Mouse (Mus musculus) layer of hippocampus, adult 2 months (tissue): ENCODE data around the gene Col4a1. TPM values are rescaled to one million over a fixed set of nuclear protein-coding genes. Genes with fewer than 3 reads are reported as not detected.

Experiments
- DNase-seq, 2 experiments: peaks; one replicate each; pipeline ENCODE4 v3.0.0; 2022; ENCODE audit warnings: low spot score in 2 of 2
- H3K27ac ChIP-seq: fragments of 200-600 bp; 2 replicates; pipeline ENCODE4 v1.8.1; 2022
- H3K4me3 ChIP-seq: fragments of 200-600 bp; 2 replicates; pipeline ENCODE4 v1.8.1; 2022; ENCODE audit warnings: mild to moderate bottlenecking
- CTCF ChIP-seq: fragments of 200-600 bp; conservative IDR thresholded peaks from 2 replicates; pipeline ENCODE4 v1.8.1; 2022; ENCODE audit warnings: antibody characterized with exemption, mild to moderate bottlenecking, moderate library complexity
- total RNA-seq, 2 experiments: library from RNA; stranded (reverse); gene quantifications; 2 replicates each; pipeline ENCODE4 v1.2.3; 2021

The Col4a1 gene
- total RNA-seq, 2 experiments from 2014 or later: 52.0 to 53.6 TPM

- DNase-seq: no peak
- no peak overlapping the region for H3K4me3 ChIP-seq
- H3K27ac ChIP-seq: no peak overlapping the region
- no peak for TF ChIP-seq CTCF
Measured at GRCm38 (mm10) chr8:11182148-11182484, 130.5 kb downstream of the Col4a1 start.

GRCm38 (mm10) chr8:11181420-11182147 is 131.0 kb downstream of the Col4a1 start:
- TF ChIP-seq CTCF: no peak
- no peak overlapping the region for H3K4me3 ChIP-seq

GRCm38 (mm10) chr8:11179869-11180268 is 132.8 kb downstream of the Col4a1 start:
- Histone ChIP-seq H3K27ac (no peak overlapping the region), H3K4me3 (no peak overlapping the region)
- no peak for DNase-seq
- TF ChIP-seq CTCF: no peak

More at GRCm38 (mm10) chr8:11181420-11182147, 131.0 kb downstream of the Col4a1 start:
- H3K27ac ChIP-seq: no peak overlapping the region
- DNase-seq: no peak

- no peak for TF ChIP-seq CTCF
Measured at GRCm38 (mm10) chr8:11176393-11176792, 136.2 kb downstream of the Col4a1 start.

GRCm38 (mm10) chr8:11173284-11174191 is 139.1 kb downstream of the Col4a1 start:
- TF ChIP-seq CTCF: peak; percentile 77
- DNase-seq: peak in 1 of 2 experiments; percentile 61
- Histone ChIP-seq H3K27ac (no peak overlapping the region), H3K4me3 (no peak overlapping the region)

More at GRCm38 (mm10) chr8:11176393-11176792, 136.2 kb downstream of the Col4a1 start:
- no peak for DNase-seq
- no peak overlapping the region for H3K4me3 ChIP-seq
- no peak overlapping the region for H3K27ac ChIP-seq

- Histone ChIP-seq H3K27ac (no peak overlapping the region), H3K4me3 (no peak overlapping the region)
- DNase-seq: no peak
- no peak for TF ChIP-seq CTCF
Measured at GRCm38 (mm10) chr8:11171526-11171925, 141.1 kb downstream of the Col4a1 start.

- no peak overlapping the region for H3K27ac ChIP-seq
- no peak for DNase-seq
- no peak overlapping the region for H3K4me3 ChIP-seq
- no peak for TF ChIP-seq CTCF
Measured at GRCm38 (mm10) chr8:11169383-11169782, 143.2 kb downstream of the Col4a1 start.

- H3K4me3 ChIP-seq: no peak overlapping the region
- no peak overlapping the region for H3K27ac ChIP-seq
- TF ChIP-seq CTCF: no peak
- no peak for DNase-seq
Measured at GRCm38 (mm10) chr8:11168780-11169179, 143.8 kb downstream of the Col4a1 start.

- H3K27ac ChIP-seq: no peak overlapping the region
- TF ChIP-seq CTCF: no peak
Measured at GRCm38 (mm10) chr8:11167955-11168354, 144.7 kb downstream of the Col4a1 start.

GRCm38 (mm10) chr8:11165592-11165991 is 147.0 kb downstream of the Col4a1 start:
- Histone ChIP-seq H3K27ac (no peak overlapping the region), H3K4me3 (no peak overlapping the region)
- DNase-seq: no peak
- TF ChIP-seq CTCF: no peak

More at GRCm38 (mm10) chr8:11167955-11168354, 144.7 kb downstream of the Col4a1 start:
- H3K4me3 ChIP-seq: no peak overlapping the region
- DNase-seq: no peak

GRCm38 (mm10) chr8:11156319-11156692 is 156.3 kb downstream of the Col4a1 start:
- no peak for TF ChIP-seq CTCF
- Histone ChIP-seq H3K27ac (no peak overlapping the region), H3K4me3 (no peak overlapping the region)
- peak in 1 of 2 experiments; percentile 24 for DNase-seq

GRCm38 (mm10) chr8:11155579-11156318 is 156.9 kb downstream of the Col4a1 start:
- TF ChIP-seq CTCF: no peak
- Histone ChIP-seq H3K4me3 (no peak overlapping the region), H3K27ac (no peak overlapping the region)
- no peak for DNase-seq

GRCm38 (mm10) chr8:11150268-11150667 is 162.4 kb downstream of the Col4a1 start:
- no peak for TF ChIP-seq CTCF

More at GRCm38 (mm10) chr8:11150268-11150667, 162.4 kb downstream of the Col4a1 start:
- no peak overlapping the region for H3K4me3 ChIP-seq
- DNase-seq: no peak
- no peak overlapping the region for H3K27ac ChIP-seq
